14 mouse cellular contexts compared by ENCODE assay signal in genomic region chr3:51700123-51700522, GRCm38 (mm10). TPM values are rescaled to one million over a fixed set of nuclear protein-coding genes. Genes with fewer than 3 reads are reported as not detected.
A peak's percentile ranks its signal among the peaks of the same experiment; 100 is the strongest.
DNase-seq lines count a peak whose midpoint lies in the region; ATAC-seq and TF ChIP-seq lines count a peak whose summit lies in the region.
"Had no signal": no experiment of that assay in that cellular context is flagged by ENCODE, and none has a peak within 500 bp of the region (broad histone marks: within the 10 kb centered on the region; RNA-seq: fewer than 3 reads in every experiment).

No protein-coding gene starts in this region.

- no peak for TF ChIP-seq POLR2A in heart, adult 2 months (IDR thresholded peaks at IDR 0.05; ENCODE audit: insufficient read depth, low read depth, low read length)
- TF ChIP-seq POLR2A in lung, adult 2 months (IDR thresholded peaks at IDR 0.05; ENCODE audit: borderline replicate concordance, extremely low read depth, low read depth, low read length) = no peak

- TF ChIP-seq CTCF in heart, adult 2 months (IDR thresholded peaks at IDR 0.05) = no peak
- TF ChIP-seq CTCF in lung, adult 2 months (IDR thresholded peaks at IDR 0.05; ENCODE audit: insufficient read depth, low read length) = no peak

- no peaks in the 10 kb centered on the region for H3K36me3 ChIP-seq in heart, adult 2 months (ENCODE audit: control insufficient read depth, insufficient read depth, low read length)
- H3K36me3 ChIP-seq in lung, embryonic 16.5 days (ENCODE audit: control insufficient read depth, insufficient read depth, low read length) = no peaks in the 10 kb centered on the region; the same call in 1 of the 2 replicates
- H3K36me3 ChIP-seq in limb, embryonic 11.5 days (ENCODE audit: control insufficient read depth, insufficient read depth, low read length) = no peaks in the 10 kb centered on the region
- H3K36me3 ChIP-seq in stomach, embryonic 16.5 days (ENCODE audit: control insufficient read depth, insufficient read depth, low read length) = no peaks in the 10 kb centered on the region

- TF ChIP-seq EP300 in heart, adult 2 months (IDR thresholded peaks at IDR 0.05; ENCODE audit: insufficient read depth, low read depth, low read length) = no peak

- no peaks in the 10 kb centered on the region for H3K9me3 ChIP-seq in lung, embryonic 16.5 days (ENCODE audit: control insufficient read depth, low read length)
- no peaks in the 10 kb centered on the region for H3K9me3 ChIP-seq in limb, embryonic 11.5 days (ENCODE audit: control insufficient read depth, low read length)
- H3K9me3 ChIP-seq in stomach, embryonic 16.5 days (replicated peaks; ENCODE audit: control insufficient read depth, low read length) = no peaks in the 10 kb centered on the region
- H3K9me3 ChIP-seq: heart, embryonic 12.5 days; lung, embryonic 15.5 days had no signal

- intact Hi-C loops in heart, adult 2 months (cut with DNase I) = loop anchor here (5.0 to 10.0 kb wide), 4 partner anchors 37 to 215 kb away; no protein-coding TSS in a partner anchor
- intact Hi-C loops in heart, postnatal 14 days (cut with DNase I) = loop anchor here (2.0 to 5.0 kb wide), 6 partner anchors 37 to 543 kb away; partner anchors contain the start of gene Maml3

- WGBS in heart, adult 2 months = 58% methylated on average over 4 of the region's 4 CpGs
- WGBS in lung, embryonic 16.5 days = 71% methylated on average over 4 of the region's 4 CpGs
- WGBS in lung, adult 2 months = 64% methylated on average over 4 of the region's 4 CpGs
- 19% methylated on average over 4 of the region's 4 CpGs for WGBS in limb, embryonic 11.5 days
- WGBS in stomach, embryonic 16.5 days = 68% methylated on average over 4 of the region's 4 CpGs

- ATAC-seq in lung, embryonic 16.5 days (ENCODE audit: low read depth) = no peak
- ATAC-seq in limb, embryonic 11.5 days (ENCODE audit: insufficient number of reproducible peaks, low FRiP score, low TSS enrichment, low read depth) = no peak
- no peak for ATAC-seq in stomach, embryonic 16.5 days (ENCODE audit: insufficient read depth, low FRiP score)
- no peak for ATAC-seq in frontal cortex, adult (ENCODE audit: low TSS enrichment)

- H3K4me3 ChIP-seq in heart, adult 2 months = no peak overlapping the region
- H3K4me3 ChIP-seq in lung, embryonic 16.5 days (ENCODE audit: low read length) = no peak overlapping the region
- H3K4me3 ChIP-seq in lung, adult 2 months (replicated peaks; ENCODE audit: extremely low read depth, low read depth, low read length) = no peak overlapping the region
- H3K4me3 ChIP-seq in limb, embryonic 11.5 days (ENCODE audit: low read depth, low read length) = no peak overlapping the region
- no peak overlapping the region for H3K4me3 ChIP-seq in stomach, embryonic 16.5 days (replicated peaks; ENCODE audit: low read length)
- H3K4me3 ChIP-seq: myocyte had no signal

- H3K9ac ChIP-seq in heart, adult 2 months (ENCODE audit: low read depth, low read length) = no peak overlapping the region
- H3K9ac ChIP-seq in lung, embryonic 16.5 days (ENCODE audit: low read length) = no peak overlapping the region
- H3K9ac ChIP-seq in limb, embryonic 11.5 days (ENCODE audit: low read length) = no peak overlapping the region
- 0 out of 2 replicates have a peak overlapping the region, but pooled peaks have one; percentile 68 for H3K9ac ChIP-seq in stomach, embryonic 16.5 days (ENCODE audit: low read length)

- no peaks in the 10 kb centered on the region for H3K27me3 ChIP-seq in heart, adult 2 months (ENCODE audit: control insufficient read depth, insufficient read depth, low read length)
- H3K27me3 ChIP-seq in lung, embryonic 16.5 days (ENCODE audit: control insufficient read depth, insufficient read depth, low read depth, low read length) = no peaks in the 10 kb centered on the region
- H3K27me3 ChIP-seq in limb, embryonic 11.5 days (ENCODE audit: control insufficient read depth, insufficient read depth, low read length) = no peaks in the 10 kb centered on the region
- H3K27me3 ChIP-seq in stomach, embryonic 16.5 days (ENCODE audit: control insufficient read depth, insufficient read depth, low read length) = no peaks in the 10 kb centered on the region
- H3K27me3 ChIP-seq: heart, embryonic 12.5 days; lung, embryonic 15.5 days had no signal

- peaks cover 3% of the 10 kb centered on the region; the same call in 1 of the 2 replicates for H3K4me1 ChIP-seq in heart, adult 2 months (ENCODE audit: control insufficient read depth, insufficient read depth, low read length)
- H3K4me1 ChIP-seq in lung, embryonic 16.5 days (replicated peaks; ENCODE audit: control insufficient read depth, insufficient read depth, low read length) = peaks cover 24% of the 10 kb centered on the region
- H3K4me1 ChIP-seq in lung, adult 2 months (ENCODE audit: control insufficient read depth, insufficient read depth, low read length) = peaks cover 5% of the 10 kb centered on the region; the same call in 1 of the 2 replicates
- peaks cover 18% of the 10 kb centered on the region for H3K4me1 ChIP-seq in limb, embryonic 11.5 days (ENCODE audit: control insufficient read depth, insufficient read depth, low read length)
- H3K4me1 ChIP-seq in stomach, embryonic 16.5 days (ENCODE audit: control insufficient read depth, insufficient read depth, low read length) = peaks cover 16% of the 10 kb centered on the region

- DNase-seq in heart, adult 2 months = no peak
- DNase-seq in heart, postnatal 14 days = no peak
- no peak for DNase-seq in lung, adult 2 months
- no peak for DNase-seq in limb, embryonic 11.5 days (ENCODE audit: low spot score)
- no peak for DNase-seq in layer of hippocampus, postnatal 14 days (ENCODE audit: low spot score in 2 of 2)
- DNase-seq: cerebellum, adult 9-11 months; layer of hippocampus, postnatal 36 days; right cerebral cortex, postnatal 14 days had no signal

- peak overlapping the region; percentile 72 for H3K27ac ChIP-seq in heart, adult 2 months
- H3K27ac ChIP-seq in lung, embryonic 16.5 days (ENCODE audit: low read length) = peak overlapping the region; percentile 75; the same call in 1 of the 2 replicates
- no peak overlapping the region for H3K27ac ChIP-seq in limb, embryonic 11.5 days (replicated peaks; ENCODE audit: low read depth, low read length)
- no peak overlapping the region for H3K27ac ChIP-seq in stomach, embryonic 16.5 days (ENCODE audit: low read length)

- no peaks in the 10 kb centered on the region for H3K79me2 ChIP-seq in heart, adult 2 months (replicated peaks; ENCODE audit: control insufficient read depth, insufficient read depth, low read length)

- H3K4me2 ChIP-seq in lung, embryonic 16.5 days (ENCODE audit: low read depth, low read length) = no peak overlapping the region
- H3K4me2 ChIP-seq in limb, embryonic 11.5 days (ENCODE audit: low read depth, severe bottlenecking) = peak overlapping the region; percentile 55; the same call in 1 of the 2 replicates
- no peak overlapping the region for H3K4me2 ChIP-seq in stomach, embryonic 16.5 days (ENCODE audit: low read depth, low read length)

RNA-seq across cellular contexts. Expression of gene Mgst2, which starts 40.0 kb away (rescaled TPM):
- under 1 TPM; 0.43 to 0.60 TPM for total RNA-seq in heart, adult 2 months (2021)
- polyA plus RNA-seq in heart, adult 2 months (2012; rRNA removed) = 0.06 and 1.4 TPM in 2 replicates
- total RNA-seq in heart, postnatal 14 days (2021) = 1 to 10 TPM; 2.1 to 2.9 TPM
- polyA plus RNA-seq in lung, embryonic 16.5 days (2015; fragmentation: Nextera tagmentation; extraction: Ambion mirVana) = 5.4 and 6.9 TPM in 2 replicates
- 1.3 and 3.6 TPM in 2 replicates for polyA plus RNA-seq in lung, adult 2 months (2012; rRNA removed)
- 0.64 and 0.77 TPM in 2 replicates for polyA plus RNA-seq in limb, embryonic 11.5 days (2014; fragmentation: Nextera tagmentation; extraction: Ambion mirVana)
- polyA plus RNA-seq in stomach, embryonic 16.5 days (2015; fragmentation: Nextera tagmentation; extraction: Ambion mirVana) = 58.9 and 64.9 TPM in 2 replicates
- total RNA-seq in layer of hippocampus, postnatal 14 days (2021) = not detected
- total RNA-seq: layer of hippocampus, postnatal 36 days had no signal

Comparison
In these comparisons a context has a peak if more than half of its experiments do, and no peak if none do; other contexts are left out.
1. H3K27ac ChIP-seq: peak in heart, adult 2 months (single experiment) and lung, embryonic 16.5 days (single experiment); none in limb, embryonic 11.5 days (single experiment) and stomach, embryonic 16.5 days (single experiment).